Mouse (Mus musculus) layer of hippocampus, postnatal 14 days (tissue): ENCODE results near the gene Lysmd1. TPM values are rescaled to one million over a fixed set of nuclear protein-coding genes. Genes with fewer than 3 reads are reported as not detected.
A peak's percentile ranks its signal among the peaks of the same experiment; 100 is the strongest.
"Not testable (repeated sequence)": the region's sequence is repeated elsewhere in the genome, so short reads cannot be mapped to it uniquely, and the experiment has no call there.

Source experiments
- DNase-seq, 2 experiments: peaks; one replicate each; pipeline ENCODE4 v3.0.0; 2021 to 2022; ENCODE audit warnings: low spot score in 2 of 2, mixed read lengths in 1 of 2
- long read RNA-seq, 2 experiments: library from polyadenylated mRNA; stranded (forward); transcript quantifications; one replicate each; pipeline ENCODE4 v2.0.0; 2021
- total RNA-seq, 2 experiments: library from RNA; stranded (reverse); gene quantifications; 2 replicates each; pipeline ENCODE4 v1.2.3; 2021

Gene Lysmd1
- total RNA-seq, result 10 to 100 TPM; 22.5 to 22.8 TPM
- long read RNA-seq, experiment 1, transcript Lysmd1-201 (3 exons, 2,394 nt), result major isoform, 19 of 22 reads
- long read RNA-seq, experiment 1, partial matches to known transcripts, result 0 of 22 reads
- long read RNA-seq, experiment 1, other reads (novel, unspliced or antisense), result 3 of 22 reads
- long read RNA-seq, experiment 2, transcript Lysmd1-201 (3 exons, 2,394 nt), result major isoform, 22 of 29 reads
- long read RNA-seq, experiment 2, partial matches to known transcripts, result 0 of 29 reads
- long read RNA-seq, experiment 2, other reads (novel, unspliced or antisense), result 7 of 29 reads

DNA sequence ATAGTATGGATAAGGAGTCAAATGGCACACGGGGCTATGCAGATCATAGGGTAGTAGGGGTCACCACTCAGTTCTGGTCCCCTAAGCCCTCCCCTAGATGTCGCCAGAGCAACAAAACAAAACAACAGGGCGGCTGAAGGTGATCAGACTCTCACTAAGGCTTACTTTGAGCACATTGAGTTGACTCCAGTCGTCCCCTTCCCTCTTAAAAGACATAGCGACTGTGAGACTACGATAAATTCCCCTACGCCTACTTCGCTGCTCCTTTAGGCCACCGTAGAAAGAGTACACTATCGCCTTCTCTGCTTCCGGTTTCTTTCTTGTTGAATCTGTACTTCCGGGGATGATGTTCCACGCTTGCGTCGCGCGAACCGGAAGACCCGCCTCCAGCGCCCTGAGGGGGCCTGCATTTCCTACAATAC is at the start of gene Lysmd1, which contains the start of gene Scnm1:
TSS of gene Lysmd1 (plus strand) at position 409 of the 422 bp plus-strand sequence.
TSS of gene Scnm1 (minus strand) at position 332 of the 422 bp plus-strand sequence.
- peak; percentile 81 to 95 for DNase-seq

DNA sequence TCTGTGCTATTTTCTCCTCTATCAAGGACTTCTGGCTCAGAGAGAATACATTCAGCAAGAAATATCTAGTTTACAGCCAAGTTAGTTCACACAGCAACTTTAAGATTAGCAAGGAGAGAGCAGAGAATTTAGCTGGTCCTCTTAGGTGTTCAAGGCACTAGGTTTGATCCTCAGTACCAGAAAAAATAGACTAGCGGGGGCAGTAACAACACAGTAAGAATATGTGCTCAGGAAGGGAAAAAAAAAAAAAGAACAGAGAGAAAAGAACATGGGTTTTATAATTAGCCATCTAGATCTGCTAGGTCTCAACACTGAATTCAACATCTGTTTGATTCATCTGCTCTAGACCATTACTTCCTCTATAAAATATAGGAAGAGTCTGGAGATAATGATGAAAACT is 45.8 kb upstream of the Lysmd1 start:
- no peak for DNase-seq

- no peak for DNase-seq
Observed at GRCm38 (mm10) chr3:95100854-95101253, 33.0 kb upstream of the Lysmd1 start.

GRCm38 (mm10) chr3:95105121-95105520 is 28.8 kb upstream of the Lysmd1 start:
- peak in 1 of 2 experiments; percentile 55 for DNase-seq

DNA sequence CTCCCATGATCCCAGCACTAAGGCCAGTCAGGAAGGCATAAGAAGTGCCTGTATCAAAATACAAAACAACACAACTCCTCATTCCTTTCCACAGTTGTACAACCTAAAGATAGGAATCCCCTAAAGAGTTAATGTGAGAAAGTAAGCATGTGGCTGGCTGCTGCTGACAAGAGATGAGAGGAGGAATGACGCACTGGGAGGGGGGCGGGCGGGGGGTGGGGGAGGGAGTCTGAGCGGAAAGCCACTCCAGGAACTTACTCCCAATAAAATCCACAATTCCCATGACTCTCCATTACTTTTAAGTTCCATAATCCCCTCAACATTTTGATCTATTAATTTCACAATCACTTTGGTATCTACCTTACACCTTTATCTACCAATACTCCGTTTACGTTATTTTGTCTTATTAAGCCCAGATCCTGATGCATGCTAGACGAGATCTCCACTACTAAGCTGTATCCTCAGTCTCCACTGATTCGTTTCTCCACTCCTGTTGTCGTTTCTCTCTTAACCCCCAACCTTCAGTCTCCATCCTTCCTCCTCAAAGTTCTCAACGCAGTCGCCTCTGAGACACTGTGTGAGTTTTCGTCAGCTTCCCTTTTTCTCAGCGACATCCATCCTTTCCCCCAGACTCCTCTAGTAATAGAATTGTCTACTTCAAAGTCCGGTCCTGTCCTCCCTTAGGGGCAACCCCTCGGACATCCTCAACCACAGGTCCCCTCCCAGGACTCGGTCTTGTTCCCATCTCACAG is 28.1 kb upstream of the Lysmd1 start:
- no peak for DNase-seq

DNA sequence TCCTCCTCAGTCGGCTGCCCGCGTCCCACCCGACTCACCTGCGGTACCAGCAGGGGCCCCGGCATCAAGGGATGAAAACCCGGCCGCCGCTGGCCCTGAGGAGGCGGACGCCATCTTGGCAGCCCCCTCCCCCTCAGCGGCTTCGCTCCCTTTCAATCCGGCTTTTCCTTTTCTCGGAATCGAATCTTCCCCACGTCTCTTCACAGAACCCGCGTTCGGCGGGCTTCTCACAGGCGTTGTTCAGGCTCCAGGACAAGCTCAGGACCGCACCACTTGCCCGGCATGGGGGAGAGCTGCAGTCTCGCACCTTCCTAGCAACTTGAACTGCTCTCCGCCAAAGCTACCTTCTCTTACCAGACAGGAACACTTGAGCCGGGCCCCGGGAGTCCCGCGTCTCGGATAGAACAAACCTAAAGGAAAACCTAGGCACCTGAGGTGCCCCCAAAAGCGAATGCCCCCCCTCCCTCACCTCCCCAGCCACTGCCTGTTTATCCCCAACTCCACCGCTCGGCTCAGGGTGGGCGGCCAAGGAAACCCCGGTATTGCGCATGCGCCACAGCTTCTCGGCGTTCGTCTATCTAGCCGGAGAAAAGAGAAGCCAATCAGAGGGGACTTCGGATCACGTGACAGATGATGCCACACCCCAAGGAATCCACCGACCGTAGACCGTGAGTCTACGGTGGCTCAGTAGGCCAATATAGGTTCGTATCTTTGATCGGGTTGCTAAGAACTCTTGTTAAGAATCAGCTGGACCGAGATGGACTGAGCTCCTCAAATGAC is 27.4 kb upstream of the Lysmd1 start, which contains the start of gene Pip5k1a:
TSS of gene Pip5k1a (minus strand) at position 593 of the 780 bp plus-strand sequence.
- DNase-seq, result peak; percentile 96 to 99

DNA sequence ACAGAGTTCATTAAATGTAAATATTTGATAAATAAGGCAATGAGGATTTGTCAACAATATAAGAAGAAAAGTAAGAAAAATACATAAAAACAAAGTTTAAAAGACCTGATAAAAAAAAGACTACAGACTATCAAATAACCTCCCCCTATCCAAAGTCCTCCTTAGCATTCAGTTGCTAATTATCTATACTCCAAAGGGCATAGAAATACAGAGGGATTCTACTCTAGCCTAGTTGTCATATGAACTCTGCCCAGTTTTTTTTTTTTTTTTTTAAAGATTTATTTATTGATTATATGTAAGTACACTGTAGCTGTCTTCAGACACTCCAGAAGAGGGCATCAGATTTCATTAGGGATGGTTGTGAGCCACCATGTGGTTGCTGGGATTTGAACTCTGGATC is 26.6 kb upstream of the Lysmd1 start:
- not testable (repeated sequence) for DNase-seq

DNA sequence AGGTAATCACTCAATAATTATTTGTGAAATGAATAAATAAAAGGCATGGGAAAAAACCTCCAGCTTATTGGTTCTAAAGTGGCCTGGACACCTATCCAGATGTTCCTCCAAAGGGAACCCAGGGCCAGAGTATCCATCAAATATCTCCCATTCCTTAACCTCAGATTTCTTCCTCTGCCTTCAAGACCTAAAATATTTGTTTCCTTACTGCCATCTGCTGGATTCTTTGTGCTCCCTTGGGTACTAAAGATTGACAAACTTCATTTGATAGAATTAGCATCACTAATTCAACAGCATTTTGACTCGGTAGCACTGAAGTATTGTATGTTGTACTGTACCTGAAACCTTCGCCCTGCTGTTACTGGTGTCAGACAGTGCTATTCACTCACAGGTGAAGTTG is 26.0 kb upstream of the Lysmd1 start:
- DNase-seq, result no peak

GRCm38 (mm10) chr3:95110911-95111726 is 22.8 kb upstream of the Lysmd1 start, which contains the start of gene Vps72:
Gene Vps72 (plus strand): TSS chr3:95111022.
- DNase-seq, result peak; percentile 89 to 93

DNA sequence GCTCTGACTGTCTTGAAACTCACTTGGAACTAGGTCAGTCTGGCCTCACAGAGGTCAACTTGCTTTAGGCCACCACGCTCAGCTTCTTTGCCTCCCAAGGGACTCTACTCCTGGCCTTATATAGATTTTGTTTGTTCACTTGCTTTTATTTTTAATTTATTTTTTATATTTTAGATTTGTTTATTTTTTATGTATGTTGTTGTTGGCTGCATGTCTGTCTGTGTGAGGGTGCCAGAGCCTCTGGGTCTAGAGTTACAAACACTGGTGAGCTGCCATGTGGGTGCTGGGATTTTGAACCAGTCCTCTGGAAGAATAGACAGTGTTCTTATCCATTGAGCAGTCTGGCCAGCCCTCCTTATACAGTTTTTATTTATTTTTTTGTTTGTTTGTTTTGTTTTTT is 21.1 kb upstream of the Lysmd1 start:
- no peak for DNase-seq

DNA sequence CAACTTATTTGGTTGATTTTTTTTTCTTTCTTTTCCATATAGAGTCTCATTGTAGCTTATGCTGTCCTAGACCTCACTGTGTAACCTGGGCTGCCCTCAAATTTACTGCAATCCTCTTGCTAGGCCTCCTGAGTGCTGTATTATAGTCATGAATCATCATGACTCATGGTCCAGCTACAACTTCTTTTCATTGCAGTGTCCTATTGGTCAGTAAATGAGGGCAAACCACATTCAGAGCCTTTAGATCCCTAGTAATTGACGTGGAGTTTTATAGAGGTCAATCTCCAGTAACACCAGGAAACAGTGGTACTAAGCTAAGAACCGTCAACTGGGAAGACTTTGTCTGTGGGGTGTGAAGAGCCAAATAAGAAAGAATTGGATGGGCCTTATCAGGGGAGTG is 16.1 kb upstream of the Lysmd1 start:
- no peak for DNase-seq

DNA sequence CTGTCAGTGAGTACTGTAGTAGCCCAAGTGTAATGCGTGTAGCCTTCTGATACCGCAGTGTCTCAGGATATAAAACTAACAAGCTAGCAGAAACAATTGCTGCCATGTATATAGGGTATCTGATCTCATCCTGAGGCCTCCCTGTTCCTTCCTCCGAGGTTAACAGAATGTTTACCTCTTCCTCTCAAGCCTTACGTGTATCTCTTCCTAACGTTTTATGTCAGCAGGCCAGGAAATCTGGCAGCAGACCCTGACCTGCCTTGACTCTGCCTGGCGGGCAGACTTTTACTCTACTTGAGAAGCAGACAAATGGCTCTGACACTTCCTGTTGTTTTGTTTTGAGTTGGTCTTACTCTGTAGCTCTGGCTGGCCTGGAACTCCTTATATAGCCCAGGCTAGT is 12.3 kb upstream of the Lysmd1 start:
- DNase-seq, result no peak

DNA sequence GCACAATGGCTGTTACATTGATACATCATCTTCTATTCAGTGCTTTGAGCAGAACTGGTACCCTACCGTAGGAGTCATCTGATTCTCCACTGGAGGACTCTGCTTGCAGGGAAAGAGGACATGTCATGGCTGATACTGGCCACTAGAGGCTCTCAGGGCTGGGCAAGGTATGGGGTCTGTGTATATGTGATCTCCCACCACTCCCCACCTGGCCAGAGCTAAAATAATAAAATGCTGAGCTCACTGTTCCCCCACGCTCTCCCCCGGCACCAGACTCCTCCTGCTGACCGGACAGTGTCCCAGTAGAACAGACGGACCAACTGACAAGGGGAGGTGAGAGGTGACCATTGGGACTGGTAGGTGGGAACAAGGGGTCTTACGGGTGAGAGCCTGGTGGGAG is 9.6 kb upstream of the Lysmd1 start, which contains the start of gene Tmod4:
TSS of gene Tmod4 (plus strand) at position 231 of the 400 bp plus-strand sequence.
- no peak for DNase-seq

DNA sequence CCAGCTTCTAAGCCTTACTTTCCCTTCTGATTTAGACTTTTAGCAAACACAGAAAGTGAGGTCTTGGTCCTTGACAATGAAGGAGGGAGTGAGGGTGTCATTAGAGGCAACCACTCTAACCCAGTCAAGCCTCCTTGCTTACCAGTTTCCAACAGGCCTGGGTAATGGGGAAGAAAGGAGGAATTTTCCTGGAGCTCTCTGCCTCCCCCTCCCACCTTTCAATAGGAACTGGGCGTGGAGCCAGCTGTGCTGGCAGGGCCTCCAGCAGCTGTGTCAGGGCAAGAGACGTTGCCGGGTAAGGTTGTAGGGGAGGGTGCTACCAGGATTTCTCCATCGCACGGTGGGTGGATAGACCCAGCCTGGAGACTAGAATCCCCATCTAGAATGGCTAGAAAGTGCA is 8.9 kb upstream of the Lysmd1 start:
- no peak for DNase-seq

- no peak for DNase-seq
Observed at GRCm38 (mm10) chr3:95129226-95129651, 4.6 kb upstream of the Lysmd1 start.

DNA sequence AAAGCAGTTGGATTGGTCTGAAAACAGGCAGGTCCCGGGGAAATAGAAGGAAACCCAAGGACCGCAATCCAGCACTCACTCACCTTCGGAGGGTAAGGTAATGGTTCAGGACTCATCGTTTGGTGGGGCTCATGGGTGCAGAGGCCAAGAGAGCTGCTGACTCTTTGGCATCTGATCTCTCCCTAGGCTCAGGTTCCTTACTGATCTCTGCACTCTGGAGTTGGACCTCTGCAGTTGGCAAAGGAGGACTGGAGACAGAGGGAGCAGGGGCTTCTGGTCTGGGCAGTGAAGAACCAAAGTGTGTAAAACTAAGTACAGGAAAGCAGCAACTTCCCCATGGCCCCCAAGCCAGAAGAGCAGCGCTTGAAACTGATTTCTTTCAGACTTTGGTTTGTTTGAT is 3.8 kb upstream of the Lysmd1 start:
- no peak for DNase-seq

DNA sequence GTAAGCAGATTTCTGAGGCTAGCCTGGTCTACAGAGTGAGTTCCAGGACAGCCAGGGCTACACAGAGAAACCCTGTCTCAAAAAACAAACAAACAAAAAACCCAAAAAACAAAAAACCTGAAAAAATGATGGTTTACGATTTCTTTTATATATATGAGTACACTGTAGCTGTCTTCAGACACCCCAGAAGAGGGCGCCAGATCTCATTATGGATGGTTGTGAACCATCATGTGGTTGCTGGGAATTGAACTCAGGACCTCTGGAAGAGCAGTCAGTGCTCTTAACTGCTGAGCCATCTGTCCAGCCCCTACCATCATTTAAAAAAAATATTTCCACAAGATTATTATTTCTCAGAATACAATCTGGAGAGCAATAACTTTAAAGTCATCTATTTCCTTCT is 1.5 kb upstream of the Lysmd1 start:
- DNase-seq, result not testable (repeated sequence)

- DNase-seq, result no peak
Observed at GRCm38 (mm10) chr3:95133176-95133575, 712 bp upstream of the Lysmd1 start.

GRCm38 (mm10) chr3:95134133-95134532 is 245 bp downstream of the Lysmd1 start:
- DNase-seq, result not testable (repeated sequence)

DNA sequence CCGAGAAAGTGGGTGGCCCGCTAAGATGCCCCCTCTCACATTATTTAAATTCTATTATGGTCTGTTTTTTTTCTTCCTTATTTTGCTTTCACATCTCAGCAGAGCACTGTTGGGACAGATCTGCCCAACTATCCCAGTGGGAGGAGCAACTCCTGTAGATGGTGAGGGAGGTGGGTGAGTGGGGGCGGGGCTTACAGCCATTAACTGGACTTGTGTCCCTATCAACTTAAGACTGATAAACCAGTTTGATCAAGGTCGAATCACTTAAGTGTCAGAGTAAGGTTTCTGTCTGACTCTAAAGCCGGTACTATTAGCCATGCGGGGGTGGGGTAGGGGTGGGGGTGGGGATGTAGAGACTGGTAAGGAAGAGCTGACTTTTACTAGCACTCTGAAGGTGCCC is 1.1 kb downstream of the Lysmd1 start:
- peak in 1 of 2 experiments; percentile 59 for DNase-seq
